Mouse (Mus musculus) MEL-GATA-1-ER (cell line): ENCODE results near the gene Zpr1.

Experiments used
- DNase-seq: peaks from one replicate; pipeline ENCODE4 v3.0.0-alpha.2; 2012; ENCODE audit warnings: low read depth; ENCODE audit errors: extremely low read depth

Zpr1 gene

GRCm38 (mm10) chr9:46272677-46273454 lies at the start of gene Zpr1:
Zpr1 (plus strand) TSS chr9:46273064.
- peak; percentile 94 for DNase-seq

- DNase-seq, result no peak
These were observed 49.8 kb upstream of the Zpr1 start for GRCm38 (mm10) chr9:46223090-46223489.

GRCm38 (mm10) chr9:46224101-46224500 lies 48.8 kb upstream of the Zpr1 start:
- no peak for DNase-seq

- no peak for DNase-seq
These were observed 47.8 kb upstream of the Zpr1 start for GRCm38 (mm10) chr9:46224945-46225660.

- DNase-seq, result no peak
These were observed 45.7 kb upstream of the Zpr1 start for GRCm38 (mm10) chr9:46227064-46227614.

GRCm38 (mm10) chr9:46228491-46228890 lies 44.4 kb upstream of the Zpr1 start, which contains the start of gene Apoa1:
Apoa1 (plus strand) TSS chr9:46228580.
- no peak for DNase-seq

- peak; percentile 73 for DNase-seq
These were observed 43.1 kb upstream of the Zpr1 start for GRCm38 (mm10) chr9:46229573-46230449.

- no peak for DNase-seq
These were observed 42.4 kb upstream of the Zpr1 start for GRCm38 (mm10) chr9:46230450-46230975.

GRCm38 (mm10) chr9:46235196-46235595 lies 37.7 kb upstream of the Zpr1 start:
- no peak for DNase-seq

- no peak for DNase-seq
These were observed 37.4 kb upstream of the Zpr1 start, which contains the start of gene Apoc3 for GRCm38 (mm10) chr9:46235596-46235648. Apoc3 (minus strand) TSS chr9:46235636.

GRCm38 (mm10) chr9:46235649-46236048 lies 37.2 kb upstream of the Zpr1 start:
- DNase-seq, result no peak

- no peak for DNase-seq
These were observed 34.0 kb upstream of the Zpr1 start for GRCm38 (mm10) chr9:46238850-46239249.

- DNase-seq, result no peak
These were observed 32.2 kb upstream of the Zpr1 start, which contains the start of gene Apoa4 for GRCm38 (mm10) chr9:46240526-46241153. Apoa4 (plus strand) TSS chr9:46240696.

- DNase-seq, result no peak
These were observed 31.0 kb upstream of the Zpr1 start for GRCm38 (mm10) chr9:46241818-46242217.

GRCm38 (mm10) chr9:46243122-46243521 lies 29.7 kb upstream of the Zpr1 start:
- DNase-seq, result no peak

- no peak for DNase-seq
These were observed 29.3 kb upstream of the Zpr1 start for GRCm38 (mm10) chr9:46243584-46243983.

- DNase-seq, result peak; percentile 71
These were observed 26.0 kb upstream of the Zpr1 start for GRCm38 (mm10) chr9:46246752-46247324.

- no peak for DNase-seq
These were observed 16.7 kb upstream of the Zpr1 start for GRCm38 (mm10) chr9:46256177-46256576.

- DNase-seq, result no peak
These were observed 16.0 kb upstream of the Zpr1 start for GRCm38 (mm10) chr9:46256658-46257385.

- DNase-seq, result no peak
These were observed 15.3 kb upstream of the Zpr1 start for GRCm38 (mm10) chr9:46257546-46257945.
